Mouse (Mus musculus) stomach, postnatal 0 days (tissue): Measurements from ENCODE around the gene Prr15. TPM values are rescaled to one million over a fixed set of nuclear protein-coding genes. Genes with fewer than 3 reads are reported as not detected.

ENCODE experiments used
- ATAC-seq: fragments of 200-750 bp; cut with Nextera tagmentation; 2 replicates; pipeline ENCODE4 v1.8.0; 2017; ENCODE audit not compliant: low FRiP score, low TSS enrichment
- DNase-seq: peaks from one replicate; pipeline ENCODE4 v3.0.0-alpha.2; 2016; ENCODE audit warnings: low spot score
- H3K27ac ChIP-seq: fragments of 300-500 bp; sonication (generic); replicated peaks from 2 replicates; pipeline ENCODE4 v1.5.1; 2014; ENCODE audit warnings: mild to moderate bottlenecking, control low read depth
- H3K27me3 ChIP-seq: fragments of 300-500 bp; sonication (generic); 2 replicates; pipeline ENCODE4 v1.6.1; 2014; ENCODE audit warnings: low read length; ENCODE audit not compliant: control insufficient read depth, insufficient read depth
- H3K36me3 ChIP-seq: fragments of 300-500 bp; sonication (generic); 2 replicates; pipeline ENCODE4 v1.6.1; 2014; ENCODE audit warnings: low read length, mixed read lengths; ENCODE audit not compliant: control insufficient read depth, insufficient read depth
- H3K4me1 ChIP-seq: fragments of 300-500 bp; sonication (generic); replicated peaks from 2 replicates; pipeline ENCODE4 v1.6.1; 2014; ENCODE audit warnings: antibody characterized with exemption; ENCODE audit not compliant: control insufficient read depth, insufficient read depth
- H3K4me2 ChIP-seq: fragments of 300-500 bp; sonication (generic); replicated peaks from 2 replicates; pipeline ENCODE4 v1.6.1; 2014; ENCODE audit warnings: low read depth, mild to moderate bottlenecking, control low read depth, moderate library complexity
- H3K4me3 ChIP-seq: fragments of 300-500 bp; sonication (generic); 2 replicates; pipeline ENCODE4 v1.5.1; 2014; ENCODE audit warnings: low read depth, low read length, control low read depth
- H3K9ac ChIP-seq: fragments of 300-500 bp; sonication (generic); 2 replicates; pipeline ENCODE4 v1.6.1; 2014; ENCODE audit warnings: mild to moderate bottlenecking, low read length, control low read depth, mixed read lengths
- H3K9me3 ChIP-seq: fragments of 300-500 bp; sonication (generic); 2 replicates; pipeline ENCODE4 v1.6.1; 2016; ENCODE audit warnings: low read length; ENCODE audit not compliant: control insufficient read depth
- CTCF ChIP-seq: IDR thresholded peaks from 2 replicates; pipeline ENCODE4 v1.5.1; 2016; ENCODE audit warnings: antibody characterized with exemption, low read depth, mild to moderate bottlenecking, moderate library complexity
- EP300 ChIP-seq: optimal IDR thresholded peaks from 2 replicates; pipeline ENCODE3; 2016; ENCODE audit warnings: antibody characterized with exemption
- WGBS: fragments of 180-500 bp; shearing (Covaris S2); extraction: QIAGEN DNeasy Blood & Tissue Kit; methylation state at CpG from one replicate; pipeline ENCODE4 v1.1.7; 2014; 5-methylcytosine and 5-hydroxymethylcytosine counted together
- polyA plus RNA-seq: library from polyadenylated mRNA; unstranded; fragments of >200 nt; fragmentation: Nextera tagmentation; extraction: Ambion mirVana; gene quantifications from 2 replicates; pipeline ENCODE4 v1.2.1, GENCODE M21; 2015

The Prr15 gene
- polyA plus RNA-seq, 1 experiment from 2014 or later: 8.2 TPM

GRCm38 (mm10) chr6:54327626-54328003 is 2.0 kb downstream of the Prr15 start:
- Histone ChIP-seq H3K9ac (peak overlapping the region; percentile 45; the same call in 1 of the 2 replicates), H3K36me3 (no peaks in the 10 kb centered on the region), H3K4me3 (peak overlapping the region; percentile 45), H3K27me3 (no peaks in the 10 kb centered on the region), H3K9me3 (no peaks in the 10 kb centered on the region), H3K4me1 (no peaks in the 10 kb centered on the region), H3K4me2 (peak overlapping the region; percentile 93), H3K27ac (no peak overlapping the region)
- TF ChIP-seq EP300: no peak
- peak; percentile 42 for TF ChIP-seq CTCF
- DNase-seq (peak; percentile 78), ATAC-seq (peak; percentile 71)
- WGBS: under 1% methylated on average over 28 of the region's 28 CpGs

GRCm38 (mm10) chr6:54328783-54329182 is 3.1 kb downstream of the Prr15 start:
- no peak for DNase-seq
- TF ChIP-seq CTCF (no peak), EP300 (no peak)
- Histone ChIP-seq H3K4me2 (no peak overlapping the region), H3K27me3 (no peaks in the 10 kb centered on the region), H3K9me3 (no peaks in the 10 kb centered on the region), H3K36me3 (no peaks in the 10 kb centered on the region), H3K4me3 (no peak overlapping the region), H3K27ac (no peak overlapping the region), H3K4me1 (no peaks in the 10 kb centered on the region), H3K9ac (no peak overlapping the region)
- no peak for ATAC-seq
- WGBS: 93% methylated on average over 5 of the region's 5 CpGs

GRCm38 (mm10) chr6:54329598-54329997 is 4.0 kb downstream of the Prr15 start:
- WGBS: 60% methylated on average over 3 of the region's 3 CpGs
- H3K27me3 ChIP-seq: no peaks in the 10 kb centered on the region
- no peak for TF ChIP-seq EP300
- TF ChIP-seq CTCF: no peak
- H3K9ac ChIP-seq: no peak overlapping the region
- no peak overlapping the region for H3K4me2 ChIP-seq
- ATAC-seq (no peak), DNase-seq (no peak)
- no peak overlapping the region for H3K27ac ChIP-seq
- no peaks in the 10 kb centered on the region for H3K9me3 ChIP-seq
- no peak overlapping the region for H3K4me3 ChIP-seq
- no peaks in the 10 kb centered on the region for H3K36me3 ChIP-seq
- H3K4me1 ChIP-seq: no peaks in the 10 kb centered on the region

- H3K36me3 ChIP-seq: no peaks in the 10 kb centered on the region
- no peak overlapping the region for H3K4me2 ChIP-seq
- H3K4me3 ChIP-seq: no peak overlapping the region
- no peaks in the 10 kb centered on the region for H3K9me3 ChIP-seq
- no peak overlapping the region for H3K27ac ChIP-seq
- WGBS: 73% methylated on average over 10 of the region's 10 CpGs
- H3K27me3 ChIP-seq: no peaks in the 10 kb centered on the region
- TF ChIP-seq EP300 (no peak), CTCF (no peak)
- ATAC-seq (no peak), DNase-seq (peak; percentile 44)
- H3K9ac ChIP-seq: no peak overlapping the region
- H3K4me1 ChIP-seq: no peaks in the 10 kb centered on the region
These were observed 4.5 kb downstream of the Prr15 start for GRCm38 (mm10) chr6:54330166-54330565.

GRCm38 (mm10) chr6:54331765-54332164 is 6.1 kb downstream of the Prr15 start:
- H3K4me1 ChIP-seq: no peaks in the 10 kb centered on the region
- no peak overlapping the region for H3K4me3 ChIP-seq
- no peak for ATAC-seq
- H3K27ac ChIP-seq: no peak overlapping the region
- H3K36me3 ChIP-seq: no peaks in the 10 kb centered on the region
- no peaks in the 10 kb centered on the region for H3K9me3 ChIP-seq
- no peaks in the 10 kb centered on the region for H3K27me3 ChIP-seq
- no peak overlapping the region for H3K4me2 ChIP-seq
- TF ChIP-seq CTCF (no peak), EP300 (no peak)
- no peak for DNase-seq
- WGBS: 31% methylated on average over 10 of the region's 10 CpGs
- H3K9ac ChIP-seq: no peak overlapping the region

GRCm38 (mm10) chr6:54332203-54332602 is 6.6 kb downstream of the Prr15 start:
- WGBS: 34% methylated on average over 8 of the region's 8 CpGs
- H3K4me1 ChIP-seq: no peaks in the 10 kb centered on the region
- H3K4me3 ChIP-seq: no peak overlapping the region
- 0 out of 2 replicates have a peak overlapping the region, but pooled peaks have one; percentile 24 for H3K27ac ChIP-seq
- ATAC-seq (no peak), DNase-seq (peak; percentile 55)
- no peaks in the 10 kb centered on the region for H3K9me3 ChIP-seq
- no peaks in the 10 kb centered on the region for H3K36me3 ChIP-seq
- no peaks in the 10 kb centered on the region for H3K27me3 ChIP-seq
- TF ChIP-seq EP300 (no peak), CTCF (no peak)
- no peak overlapping the region for H3K9ac ChIP-seq
- no peak overlapping the region for H3K4me2 ChIP-seq
